Mouse (Mus musculus) CH12.LX (cell line): ENCODE results near the gene Anxa1.

Experiments
- CTCF ChIP-seq, 2 experiments: IDR thresholded peaks in 1 of 2; conservative IDR thresholded peaks in 1 of 2; 2 replicates each; pipeline ENCODE4 v1.5.1; 2011 to 2012; ENCODE audit warnings: low read depth in 2 of 2, low read length in 2 of 2, improper control_type of control experiment in 1 of 2, inconsistent platforms in 1 of 2, mild to moderate bottlenecking in 1 of 2, moderate library complexity in 1 of 2
- E2F4 ChIP-seq: IDR thresholded peaks from 2 replicates; pipeline ENCODE4 v1.6.1; 2011; ENCODE audit warnings: low read depth, low read length, improper control_type of control experiment; ENCODE audit not compliant: insufficient replicate concordance
- EP300 ChIP-seq: IDR thresholded peaks from 2 replicates; pipeline ENCODE4 v1.6.1; 2011; ENCODE audit warnings: low read length, improper control_type of control experiment
- ETS1 ChIP-seq: conservative IDR thresholded peaks from 2 replicates; pipeline ENCODE4 v1.6.1; 2012; ENCODE audit warnings: low read depth, mild to moderate bottlenecking, inconsistent platforms, low read length, improper control_type of control experiment, moderate library complexity
- HCFC1 ChIP-seq: IDR thresholded peaks from 2 replicates; pipeline ENCODE4 v1.6.1; 2012; ENCODE audit warnings: low read depth, mild to moderate bottlenecking, inconsistent platforms, low read length, improper control_type of control experiment
- MAFK ChIP-seq: IDR thresholded peaks from 2 replicates; pipeline ENCODE4 v1.6.1; 2011; ENCODE audit warnings: low read length, improper control_type of control experiment; ENCODE audit not compliant: insufficient replicate concordance
- MEF2A ChIP-seq: IDR thresholded peaks from 2 replicates; pipeline ENCODE4 v1.6.1; 2014; ENCODE audit warnings: low read depth, mild to moderate bottlenecking, inconsistent platforms, low read length, improper control_type of control experiment, borderline replicate concordance
- POLR2A ChIP-seq: IDR thresholded peaks from 2 replicates; pipeline ENCODE4 v1.6.1; 2011; ENCODE audit warnings: low read depth, mild to moderate bottlenecking, improper control_type of control experiment, low read length
- TBP ChIP-seq: conservative IDR thresholded peaks from 2 replicates; pipeline ENCODE4 v1.6.1; 2011; ENCODE audit warnings: low read depth, low read length, improper control_type of control experiment
- USF1 ChIP-seq: IDR thresholded peaks from 2 replicates; pipeline ENCODE4 v1.6.1; 2014; ENCODE audit warnings: low read depth, mild to moderate bottlenecking, inconsistent platforms, low read length, improper control_type of control experiment
- ZC3H11A ChIP-seq: IDR thresholded peaks from 2 replicates; pipeline ENCODE4 v1.6.1; 2012; ENCODE audit warnings: low read depth, mild to moderate bottlenecking, inconsistent platforms, low read length, improper control_type of control experiment
- ZMIZ1 ChIP-seq: IDR thresholded peaks from 2 replicates; pipeline ENCODE4 v1.6.1; 2012; ENCODE audit warnings: low read depth, mild to moderate bottlenecking, inconsistent platforms, low read length, improper control_type of control experiment

DNA sequence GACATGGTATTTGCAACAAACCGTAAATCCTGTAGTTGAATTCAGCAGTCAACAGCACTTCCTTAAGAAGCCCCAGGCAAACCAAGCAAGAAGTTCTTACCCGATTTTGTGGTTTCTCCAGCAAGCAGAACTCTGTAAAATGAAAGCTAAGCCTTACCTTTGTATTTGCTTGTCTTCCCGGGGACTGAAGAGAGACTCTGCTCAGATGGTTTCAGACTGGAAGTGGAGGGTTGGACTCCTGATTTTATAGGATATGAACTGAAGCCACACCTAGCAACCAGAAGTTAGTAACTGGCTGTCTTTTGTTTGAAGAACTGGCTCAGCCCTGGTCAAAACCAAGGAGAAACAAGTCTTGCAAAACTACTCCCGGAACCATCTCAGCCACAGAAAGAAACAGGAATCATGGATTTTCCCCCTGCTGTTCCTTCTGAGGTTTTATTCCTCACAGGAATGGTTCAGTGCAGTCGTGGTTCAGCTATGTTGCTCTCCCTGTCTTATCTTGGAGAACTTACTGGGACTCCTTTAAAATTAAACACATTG lies at the start of gene Anxa1:
- no peak for TF ChIP-seq ZMIZ1
- no peak for TF ChIP-seq USF1
- TF ChIP-seq CTCF (conservative IDR thresholded peaks at IDR 0.05 in 1 of 2, IDR thresholded peaks at IDR 0.05 in 1 of 2; ENCODE audit: low read depth in 2 of 2, low read length in 2 of 2), result no peak
- no peak for TF ChIP-seq MAFK
- TF ChIP-seq ETS1, result no peak
- no peak for TF ChIP-seq E2F4
- no peak for TF ChIP-seq POLR2A
- TF ChIP-seq EP300, result no peak
- no peak for TF ChIP-seq MEF2A
- TF ChIP-seq TBP, result no peak
- no peak for TF ChIP-seq ZC3H11A
- TF ChIP-seq HCFC1, result no peak
